Mouse (Mus musculus) CH12.LX (cell line): ENCODE measurements around the gene Dglucy. TPM values are rescaled to one million over a fixed set of nuclear protein-coding genes. Genes with fewer than 3 reads are reported as not detected.

Experiments
- DNase-seq: peaks from one replicate; pipeline ENCODE4 v3.0.0-alpha.2; 2013; ENCODE audit errors: extremely low read depth
- H3K27ac ChIP-seq: 2 replicates; pipeline ENCODE4 v1.5.1; 2012; ENCODE audit warnings: low read depth, mild to moderate bottlenecking, control low read depth, moderate library complexity; ENCODE audit not compliant: insufficient read depth
- H3K27me3 ChIP-seq: replicated peaks from 2 replicates; pipeline ENCODE3; 2012; ENCODE audit warnings: inconsistent platforms
- H3K36me3 ChIP-seq, 2 experiments: replicated peaks in 1 of 2; 2 replicates each; pipeline versions ENCODE3 to v1.6.1; 2012; ENCODE audit warnings: inconsistent platforms in 1 of 2, low read length in 1 of 2, mild to moderate bottlenecking in 1 of 2, mixed read lengths in 1 of 2, moderate library complexity in 1 of 2; ENCODE audit not compliant: control insufficient read depth in 1 of 2, insufficient read depth in 1 of 2
- H3K4me1 ChIP-seq, 2 experiments: 2 replicates each; pipeline ENCODE4 v1.6.1; 2012; ENCODE audit warnings: inconsistent platforms in 1 of 2, moderate library complexity in 1 of 2; ENCODE audit not compliant: insufficient read depth in 2 of 2, control insufficient read depth in 1 of 2
- H3K4me2 ChIP-seq: 2 replicates; pipeline ENCODE4 v1.6.1; 2012; ENCODE audit warnings: low read depth, mild to moderate bottlenecking, control low read depth; ENCODE audit not compliant: poor library complexity, insufficient read depth, severe bottlenecking
- H3K4me3 ChIP-seq, 3 experiments: fragments of 150-350 bp in 1 of 3; sonication (generic) in 1 of 3; replicated peaks in 1 of 3; 2 replicates each; pipeline versions ENCODE3 to v1.5.1; 2011 to 2012; ENCODE audit warnings: low read depth in 2 of 3, low read length in 2 of 3, mild to moderate bottlenecking in 2 of 3, moderate library complexity in 2 of 3, control low read depth in 1 of 3, improper control_type of control experiment in 1 of 3, inconsistent platforms in 1 of 3, mixed read lengths in 1 of 3; ENCODE audit not compliant: poor library complexity in 1 of 3
- H3K79me2 ChIP-seq: replicated peaks from 2 replicates; pipeline ENCODE4 v1.6.1; 2012; ENCODE audit warnings: mild to moderate bottlenecking, moderate library complexity; ENCODE audit not compliant: control insufficient read depth, poor library complexity, insufficient read depth, severe bottlenecking; ENCODE audit errors: extremely low read depth
- H3K9ac ChIP-seq: 2 replicates; pipeline ENCODE4 v1.6.1; 2012; ENCODE audit warnings: low read depth, mild to moderate bottlenecking, control low read depth, moderate library complexity; ENCODE audit not compliant: insufficient read depth
- H3K9me3 ChIP-seq: replicated peaks from 2 replicates; pipeline ENCODE3; 2012; ENCODE audit warnings: low read length, inconsistent platforms, mixed read lengths
- BHLHE40 ChIP-seq: IDR thresholded peaks from 2 replicates; pipeline ENCODE4 v1.6.1; 2011; ENCODE audit warnings: mild to moderate bottlenecking, low read depth, low read length, improper control_type of control experiment
- CHD2 ChIP-seq: IDR thresholded peaks from 2 replicates; pipeline ENCODE4 v1.6.1; 2011; ENCODE audit warnings: low read length, improper control_type of control experiment
- CTCF ChIP-seq, 2 experiments: IDR thresholded peaks in 1 of 2; conservative IDR thresholded peaks in 1 of 2; 2 replicates each; pipeline ENCODE4 v1.5.1; 2011 to 2012; ENCODE audit warnings: low read depth in 2 of 2, low read length in 2 of 2, improper control_type of control experiment in 1 of 2, inconsistent platforms in 1 of 2, mild to moderate bottlenecking in 1 of 2, moderate library complexity in 1 of 2
- ELF1 ChIP-seq: IDR thresholded peaks from 2 replicates; pipeline ENCODE4 v1.6.1; 2014; ENCODE audit warnings: low read depth, mild to moderate bottlenecking, inconsistent platforms, low read length, improper control_type of control experiment
- ETS1 ChIP-seq: conservative IDR thresholded peaks from 2 replicates; pipeline ENCODE4 v1.6.1; 2012; ENCODE audit warnings: low read depth, mild to moderate bottlenecking, inconsistent platforms, low read length, improper control_type of control experiment, moderate library complexity
- GABPA ChIP-seq: IDR thresholded peaks from 2 replicates; pipeline ENCODE4 v1.6.1; 2012; ENCODE audit warnings: low read depth, low read length, improper control_type of control experiment, inconsistent platforms; ENCODE audit not compliant: insufficient replicate concordance
- JUN ChIP-seq: IDR thresholded peaks from 2 replicates; pipeline ENCODE4 v1.6.1; 2011; ENCODE audit warnings: low read depth, mild to moderate bottlenecking, low read length, improper control_type of control experiment, moderate library complexity; ENCODE audit not compliant: insufficient read depth
- KAT2A ChIP-seq: IDR thresholded peaks from 2 replicates; pipeline ENCODE4 v1.6.1; 2012; ENCODE audit warnings: low read length, improper control_type of control experiment, inconsistent platforms; ENCODE audit not compliant: insufficient replicate concordance
- MAFK ChIP-seq: IDR thresholded peaks from 2 replicates; pipeline ENCODE4 v1.6.1; 2011; ENCODE audit warnings: low read length, improper control_type of control experiment; ENCODE audit not compliant: insufficient replicate concordance
- MAZ ChIP-seq: IDR thresholded peaks from 2 replicates; pipeline ENCODE4 v1.6.1; 2012; ENCODE audit warnings: low read depth, mild to moderate bottlenecking, inconsistent platforms, low read length, improper control_type of control experiment, moderate library complexity
- MYC ChIP-seq: IDR thresholded peaks from 2 replicates; pipeline ENCODE4 v1.6.1; 2011; ENCODE audit warnings: low read depth, mild to moderate bottlenecking, improper control_type of control experiment, low read length
- NELFE ChIP-seq: IDR thresholded peaks from 2 replicates; pipeline ENCODE4 v1.6.1; 2011; ENCODE audit warnings: low read depth, low read length, improper control_type of control experiment
- NRF1 ChIP-seq: IDR thresholded peaks from 2 replicates; pipeline ENCODE4 v1.6.1; 2014; ENCODE audit warnings: low read depth, mild to moderate bottlenecking, inconsistent platforms, low read length, improper control_type of control experiment, moderate library complexity
- PAX5 ChIP-seq: IDR thresholded peaks from 2 replicates; pipeline ENCODE4 v1.6.1; 2012; ENCODE audit warnings: low read length, inconsistent platforms, mixed read lengths
- SMC3 ChIP-seq: IDR thresholded peaks from 2 replicates; pipeline ENCODE4 v1.6.1; 2011; ENCODE audit warnings: low read depth, low read length, improper control_type of control experiment
- TBP ChIP-seq: conservative IDR thresholded peaks from 2 replicates; pipeline ENCODE4 v1.6.1; 2011; ENCODE audit warnings: low read depth, low read length, improper control_type of control experiment
- UBTF ChIP-seq: IDR thresholded peaks from 2 replicates; pipeline ENCODE4 v1.6.1; 2012; ENCODE audit warnings: low read depth, mild to moderate bottlenecking, inconsistent platforms, low read length, improper control_type of control experiment, moderate library complexity
- USF1 ChIP-seq: IDR thresholded peaks from 2 replicates; pipeline ENCODE4 v1.6.1; 2014; ENCODE audit warnings: low read depth, mild to moderate bottlenecking, inconsistent platforms, low read length, improper control_type of control experiment
- USF2 ChIP-seq: conservative IDR thresholded peaks from 2 replicates; pipeline ENCODE4 v1.6.1; 2011; ENCODE audit warnings: low read depth, low read length, improper control_type of control experiment
- ZKSCAN1 ChIP-seq: IDR thresholded peaks from 2 replicates; pipeline ENCODE4 v1.6.1; 2012; ENCODE audit warnings: low read depth, inconsistent platforms, low read length, improper control_type of control experiment, borderline replicate concordance
- ZMIZ1 ChIP-seq: IDR thresholded peaks from 2 replicates; pipeline ENCODE4 v1.6.1; 2012; ENCODE audit warnings: low read depth, mild to moderate bottlenecking, inconsistent platforms, low read length, improper control_type of control experiment
- ZNF384 ChIP-seq: IDR thresholded peaks from 2 replicates; pipeline ENCODE4 v1.6.1; 2012; ENCODE audit warnings: low read depth, low read length, improper control_type of control experiment, inconsistent platforms
- dilution Hi-C: fragments of 300-500 bp; cut with MboI; formaldehyde crosslinking; loops from 2 replicates; pipeline ENCODE4 v1.14.3; 2020; ENCODE audit warnings: low sequenced_read_pairs; ENCODE audit not compliant: extremely low pct_unique_long_range_greater_than_20kb, extremely low pct_ligation_motif_present
- in situ Hi-C: fragments of 300-500 bp; cut with MboI; formaldehyde crosslinking; loops from 3 replicates; pipeline ENCODE4 v1.14.3; 2019; ENCODE audit warnings: low sequenced_read_pairs, low pct_ligation_motif_present, low pct_unique_long_range_greater_than_20kb, mixed read lengths
- polyA plus RNA-seq: library from polyadenylated mRNA; unstranded; fragments of >175 nt; gene quantifications from 2 replicates; pipeline ENCODE4 v1.2.1, GENCODE M21; 2012; ENCODE audit warnings: low read depth; ENCODE audit not compliant: insufficient read length
- total RNA-seq, 2 experiments: library from RNA; depleted of rRNA; stranded (reverse); fragments of 300-350 nt in 1 of 2; fragments of >200 nt in 1 of 2; gene quantifications; 2 replicates each; pipeline ENCODE4 v1.2.3; 2012 to 2014

The Dglucy gene
- total and polyA plus RNA-seq, 3 experiments: 5.5 to 20.6 (median 10.1) TPM

- peaks cover 0 to 6% of the 10 kb centered on the region in 2 experiments for H3K36me3 ChIP-seq
- peaks cover 7% of the 10 kb centered on the region for H3K9me3 ChIP-seq
- TF ChIP-seq UBTF (no peak), NELFE (no peak), PAX5 (no peak), JUN (no peak)
- in situ Hi-C loops (no loop called here), dilution Hi-C loops (no loop called here)
- no peaks in the 10 kb centered on the region for H3K27me3 ChIP-seq
- H3K4me1 ChIP-seq: no peaks in the 10 kb centered on the region
- no peak overlapping the region for H3K4me3 ChIP-seq
- no peak for DNase-seq
- no peak overlapping the region for H3K4me2 ChIP-seq
- H3K79me2 ChIP-seq: no peaks in the 10 kb centered on the region
- H3K27ac ChIP-seq: no peak overlapping the region
- H3K9ac ChIP-seq: no peak overlapping the region
These were observed 29.9 kb downstream of the Dglucy start for GRCm38 (mm10) chr12:100808609-100809280.

GRCm38 (mm10) chr12:100810542-100810941, 31.7 kb downstream of the Dglucy start:
- peaks cover 2% of the 10 kb centered on the region for H3K9me3 ChIP-seq
- no peaks in the 10 kb centered on the region for H3K27me3 ChIP-seq
- no peak overlapping the region for H3K4me2 ChIP-seq
- H3K9ac ChIP-seq: no peak overlapping the region
- H3K36me3 ChIP-seq: peaks cover 0 to 5% of the 10 kb centered on the region in 2 experiments
- no peaks in the 10 kb centered on the region for H3K79me2 ChIP-seq
- no peak for TF ChIP-seq ETS1
- TF ChIP-seq ZNF384: no peak
- TF ChIP-seq USF2: no peak
- TF ChIP-seq TBP: no peak
- no peak for TF ChIP-seq CTCF (conservative IDR thresholded peaks at IDR 0.05 in 1 of 2, IDR thresholded peaks at IDR 0.05 in 1 of 2; ENCODE audit: low read depth in 2 of 2, low read length in 2 of 2)
- no peak for TF ChIP-seq ZKSCAN1
- no peak for TF ChIP-seq KAT2A
- no peak for TF ChIP-seq PAX5
- no peak for TF ChIP-seq USF1
- TF ChIP-seq ZMIZ1: no peak
- TF ChIP-seq SMC3: no peak
- TF ChIP-seq CHD2: no peak
- no peak for TF ChIP-seq MAZ
- TF ChIP-seq UBTF: no peak
- no peak for TF ChIP-seq ELF1
- no peak for TF ChIP-seq NRF1
- TF ChIP-seq BHLHE40: no peak
- no peak for TF ChIP-seq GABPA
- TF ChIP-seq MYC: no peak
- no peak for TF ChIP-seq MAFK
- no peak overlapping the region for H3K4me3 ChIP-seq
- H3K4me1 ChIP-seq: 0 out of 4 replicates have a peak, but pooled peaks cover 0 to 2% of the 10 kb centered on the region in 2 experiments
- no peak for DNase-seq
- in situ Hi-C loops (no loop called here), dilution Hi-C loops (no loop called here)
- H3K27ac ChIP-seq: no peak overlapping the region
